Mouse (Mus musculus): ENCODE data around the gene Cul4a. TPM values are rescaled to one million over a fixed set of nuclear protein-coding genes. Genes with fewer than 3 reads are reported as not detected.

Gene Cul4a
- total RNA-seq, 2 experiments from 2014 or later = 57.4 to 57.9 TPM

GRCm38 (mm10) chr8:13177173-13177852, 71.9 kb downstream of the Cul4a start:
- ATAC-seq (ENCODE audit: poor library complexity, severe bottlenecking) = no peak

GRCm38 (mm10) chr8:13178137-13178536, 72.7 kb downstream of the Cul4a start:
- ATAC-seq (ENCODE audit: poor library complexity, severe bottlenecking) = no peak

GRCm38 (mm10) chr8:13179482-13179881, 74.1 kb downstream of the Cul4a start:
- ATAC-seq (ENCODE audit: poor library complexity, severe bottlenecking) = no peak

- ATAC-seq (ENCODE audit: poor library complexity, severe bottlenecking) = no peak
Measured at GRCm38 (mm10) chr8:13179948-13180347, 74.5 kb downstream of the Cul4a start.

- no peak for ATAC-seq (ENCODE audit: poor library complexity, severe bottlenecking)
Measured at GRCm38 (mm10) chr8:13180408-13180807, 75.0 kb downstream of the Cul4a start.

- no peak for ATAC-seq (ENCODE audit: poor library complexity, severe bottlenecking)
Measured at GRCm38 (mm10) chr8:13180911-13181690, 75.7 kb downstream of the Cul4a start.

- ATAC-seq (ENCODE audit: poor library complexity, severe bottlenecking) = no peak
Measured at GRCm38 (mm10) chr8:13181691-13181976, 76.2 kb downstream of the Cul4a start.

GRCm38 (mm10) chr8:13186819-13187218, 81.4 kb downstream of the Cul4a start:
- no peak for ATAC-seq (ENCODE audit: poor library complexity, severe bottlenecking)

- ATAC-seq (ENCODE audit: poor library complexity, severe bottlenecking) = no peak
Measured at GRCm38 (mm10) chr8:13187229-13187628, 81.8 kb downstream of the Cul4a start.

- no peak for ATAC-seq (ENCODE audit: poor library complexity, severe bottlenecking)
Measured at GRCm38 (mm10) chr8:13187638-13188037, 82.2 kb downstream of the Cul4a start.

- ATAC-seq (ENCODE audit: poor library complexity, severe bottlenecking) = no peak
Measured at GRCm38 (mm10) chr8:13188052-13188555, 82.7 kb downstream of the Cul4a start.

- ATAC-seq (ENCODE audit: poor library complexity, severe bottlenecking) = no peak
Measured at GRCm38 (mm10) chr8:13188857-13189256, 83.4 kb downstream of the Cul4a start.

GRCm38 (mm10) chr8:13190235-13190634, 84.8 kb downstream of the Cul4a start:
- no peak for ATAC-seq (ENCODE audit: poor library complexity, severe bottlenecking)

- ATAC-seq (ENCODE audit: poor library complexity, severe bottlenecking) = no peak
Measured at GRCm38 (mm10) chr8:13194818-13195217, 89.4 kb downstream of the Cul4a start.

GRCm38 (mm10) chr8:13197493-13197892, 92.1 kb downstream of the Cul4a start:
- ATAC-seq (ENCODE audit: poor library complexity, severe bottlenecking) = no peak

Other genes with a start within 250 kb of the Cul4a start
- 7.2 and 10.1 TPM in 2 replicates for gene Mcf2l, start 231.8 kb upstream of the Cul4a start, total RNA-seq (2015)
- 26.4 and 32.3 TPM in 2 replicates for gene Mcf2l, start 231.8 kb upstream of the Cul4a start, total RNA-seq (2017)
- 0.27 and 0.56 TPM in 2 replicates for gene F7, start 79.6 kb upstream of the Cul4a start, total RNA-seq (2015)
- gene F7, start 79.6 kb upstream of the Cul4a start, total RNA-seq (2017) = 1.3 TPM in 1 of 2 replicates, not detected in the other
- 50.6 and 57.5 TPM in 2 replicates for gene F10, start 68.3 kb upstream of the Cul4a start, total RNA-seq (2015)
- gene F10, start 68.3 kb upstream of the Cul4a start, total RNA-seq (2017) = 98.7 and 109 TPM in 2 replicates
- gene Proz, start 44.7 kb upstream of the Cul4a start, total RNA-seq (2015) = 0.07 and 0.20 TPM in 2 replicates
- 0.33 TPM in 1 of 2 replicates, not detected in the other for gene Proz, start 44.7 kb upstream of the Cul4a start, total RNA-seq (2017)
- gene Pcid2, start 162 bp upstream of the Cul4a start, total RNA-seq (2015) = 17.0 and 21.2 TPM in 2 replicates
- 14.0 and 14.1 TPM in 2 replicates for gene Pcid2, start 162 bp upstream of the Cul4a start, total RNA-seq (2017)
- 609 and 613 TPM in 2 replicates for gene Lamp1, start 53.5 kb downstream of the Cul4a start, total RNA-seq (2015)
- 770 and 822 TPM in 2 replicates for gene Lamp1, start 53.5 kb downstream of the Cul4a start, total RNA-seq (2017)
- 0.22 and 0.80 TPM in 2 replicates for gene Grtp1, start 95.0 kb downstream of the Cul4a start, total RNA-seq (2015)
- 0.53 TPM in 1 of 2 replicates, not detected in the other for gene Grtp1, start 95.0 kb downstream of the Cul4a start, total RNA-seq (2017)
- gene Adprhl1, start 148.5 kb downstream of the Cul4a start, total RNA-seq (2015) = not detected in 2 replicates
- gene Adprhl1, start 148.5 kb downstream of the Cul4a start, total RNA-seq (2017) = not detected in 2 replicates
- 10.6 and 10.8 TPM in 2 replicates for gene Dcun1d2, start 182.5 kb downstream of the Cul4a start, total RNA-seq (2015)
- 14.6 and 19.7 TPM in 2 replicates for gene Dcun1d2, start 182.5 kb downstream of the Cul4a start, total RNA-seq (2017)
- 11.2 and 16.0 TPM in 2 replicates for gene Tmco3, start 182.6 kb downstream of the Cul4a start, total RNA-seq (2015)
- gene Tmco3, start 182.6 kb downstream of the Cul4a start, total RNA-seq (2017) = 8.2 and 8.9 TPM in 2 replicates
- 136 and 146 TPM in 2 replicates for gene Tfdp1, start 233.1 kb downstream of the Cul4a start, total RNA-seq (2015)
- gene Tfdp1, start 233.1 kb downstream of the Cul4a start, total RNA-seq (2017) = 103 and 105 TPM in 2 replicates